Mouse (Mus musculus) midbrain, embryonic 14.5 days (tissue): Measurements from ENCODE around the gene 1700113H08Rik. TPM values are rescaled to one million over a fixed set of nuclear protein-coding genes. Genes with fewer than 3 reads are reported as not detected.

Experiments
- ATAC-seq: fragments of 200-750 bp; cut with Nextera tagmentation; 2 replicates; pipeline ENCODE4 v1.8.0; 2017; ENCODE audit warnings: moderate number of reproducible peaks, moderate library complexity; ENCODE audit not compliant: low FRiP score, low TSS enrichment
- DNase-seq: peaks from one replicate; pipeline ENCODE4 v3.0.0-alpha.2; 2015
- H3K27ac ChIP-seq: fragments of 300-500 bp; sonication (generic); replicated peaks from 2 replicates; pipeline ENCODE4 v1.5.1; 2014; ENCODE audit warnings: mild to moderate bottlenecking, low read depth, low read length, moderate library complexity
- H3K27me3 ChIP-seq: fragments of 300-500 bp; sonication (generic); 2 replicates; pipeline ENCODE4 v1.6.1; 2014; ENCODE audit warnings: low read length, control low read depth, mixed read lengths; ENCODE audit not compliant: control insufficient read depth, insufficient read depth
- H3K36me3 ChIP-seq: fragments of 300-500 bp; sonication (generic); 2 replicates; pipeline ENCODE4 v1.6.1; 2014; ENCODE audit warnings: low read length, control low read depth; ENCODE audit not compliant: control insufficient read depth, insufficient read depth
- H3K4me1 ChIP-seq: fragments of 300-500 bp; sonication (generic); 2 replicates; pipeline ENCODE4 v1.6.1; 2014; ENCODE audit warnings: mild to moderate bottlenecking, antibody characterized with exemption, low read length, control low read depth; ENCODE audit not compliant: control insufficient read depth, insufficient read depth
- H3K4me2 ChIP-seq: fragments of 300-500 bp; sonication (generic); 2 replicates; pipeline ENCODE4 v1.6.1; 2014; ENCODE audit warnings: mild to moderate bottlenecking, low read length, moderate library complexity
- H3K4me3 ChIP-seq: fragments of 300-500 bp; sonication (generic); replicated peaks from 2 replicates; pipeline ENCODE4 v1.5.1; 2014; ENCODE audit warnings: low read depth, low read length
- H3K9ac ChIP-seq: fragments of 300-500 bp; sonication (generic); replicated peaks from 2 replicates; pipeline ENCODE4 v1.6.1; 2014; ENCODE audit warnings: mild to moderate bottlenecking, low read length, moderate library complexity
- H3K9me3 ChIP-seq: fragments of 300-500 bp; sonication (generic); 2 replicates; pipeline ENCODE4 v1.6.1; 2016; ENCODE audit warnings: low read length, control low read depth, mixed read lengths; ENCODE audit not compliant: control insufficient read depth
- whole genome bisulfite sequencing: fragments of 180-500 bp; shearing (Covaris S2); extraction: QIAGEN DNeasy Blood & Tissue Kit; methylation state at CpG from one replicate; pipeline ENCODE4 v1.1.7; 2014; 5-methylcytosine and 5-hydroxymethylcytosine counted together
- polyA plus RNA-seq: library from polyadenylated mRNA; unstranded; fragments of >200 nt; fragmentation: Nextera tagmentation; extraction: Ambion mirVana; gene quantifications from 2 replicates; pipeline ENCODE4 v1.2.1, GENCODE M21; 2014

Gene 1700113H08Rik
- polyA plus RNA-seq, 1 experiment from 2014 or later: 0.37 TPM

DNA sequence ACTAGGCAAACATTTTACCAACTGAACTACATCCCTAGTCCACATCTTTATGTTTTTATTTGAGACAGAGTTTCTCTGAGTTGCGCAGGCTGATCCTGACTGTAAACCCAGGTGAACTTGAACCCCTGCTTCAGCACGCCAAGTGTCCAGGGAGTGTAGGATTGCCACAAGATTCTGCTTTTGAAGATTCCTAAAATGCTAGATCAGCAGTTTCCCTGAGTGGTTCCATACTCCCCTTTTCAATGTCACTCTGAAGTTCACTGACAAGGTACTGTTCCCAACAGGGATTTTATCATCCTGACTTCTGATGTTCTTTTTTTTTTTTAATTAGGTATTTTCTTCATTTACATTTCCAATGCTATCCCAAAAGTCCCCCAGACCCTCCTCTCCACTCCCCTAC lies 140.9 kb downstream of the 1700113H08Rik start:
- H3K36me3 ChIP-seq: no peaks in the 10 kb centered on the region
- no peaks in the 10 kb centered on the region for H3K9me3 ChIP-seq
- no peaks in the 10 kb centered on the region for H3K4me1 ChIP-seq
- 94% methylated on average over 2 of the region's 2 CpGs for WGBS
- H3K4me3 ChIP-seq: no peak overlapping the region
- no peak overlapping the region for H3K4me2 ChIP-seq
- no peak overlapping the region for H3K9ac ChIP-seq
- no peak for ATAC-seq
- H3K27me3 ChIP-seq: no peaks in the 10 kb centered on the region
- no peak overlapping the region for H3K27ac ChIP-seq
- DNase-seq: no peak

GRCm38 (mm10) chr10:87209466-87209865 lies 151.6 kb downstream of the 1700113H08Rik start:
- Histone ChIP-seq H3K4me2 (no peak overlapping the region), H3K9ac (no peak overlapping the region), H3K4me3 (no peak overlapping the region), H3K27ac (no peak overlapping the region), H3K4me1 (no peaks in the 10 kb centered on the region), H3K36me3 (no peaks in the 10 kb centered on the region), H3K27me3 (no peaks in the 10 kb centered on the region), H3K9me3 (no peaks in the 10 kb centered on the region)
- ATAC-seq: no peak
- 83% methylated on average over 1 of the region's 1 CpGs for WGBS
- DNase-seq: no peak

DNA sequence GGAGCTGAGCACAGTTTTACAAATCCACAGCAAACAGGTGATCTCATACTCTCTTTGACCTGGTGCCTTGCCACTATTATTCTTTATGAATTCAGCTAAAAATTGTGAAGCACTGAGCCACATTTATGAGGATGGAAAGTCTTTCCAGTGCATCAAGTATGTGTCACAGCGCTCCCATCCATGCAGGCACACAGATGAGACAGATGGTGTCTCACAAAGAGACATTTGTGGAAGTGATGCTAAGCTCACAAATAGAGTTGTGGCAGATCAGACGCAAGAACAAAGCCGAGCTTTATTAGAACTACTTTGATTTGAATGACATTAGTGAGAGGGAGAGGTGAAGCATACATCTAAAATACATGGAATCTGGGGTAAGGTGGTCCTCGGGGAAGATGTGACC lies 153.2 kb downstream of the 1700113H08Rik start:
- Histone ChIP-seq H3K27me3 (no peaks in the 10 kb centered on the region), H3K36me3 (no peaks in the 10 kb centered on the region), H3K4me1 (no peaks in the 10 kb centered on the region), H3K27ac (no peak overlapping the region), H3K4me2 (no peak overlapping the region), H3K9me3 (no peaks in the 10 kb centered on the region), H3K4me3 (no peak overlapping the region), H3K9ac (no peak overlapping the region)
- WGBS: 69% methylated on average over 4 of the region's 4 CpGs
- ATAC-seq (no peak), DNase-seq (no peak)

- WGBS: 91% methylated on average over 2 of the region's 2 CpGs
- Histone ChIP-seq H3K27me3 (no peaks in the 10 kb centered on the region), H3K27ac (no peak overlapping the region), H3K36me3 (no peaks in the 10 kb centered on the region), H3K4me1 (no peaks in the 10 kb centered on the region), H3K9me3 (no peaks in the 10 kb centered on the region), H3K4me2 (no peak overlapping the region), H3K9ac (no peak overlapping the region), H3K4me3 (no peak overlapping the region)
- no peak for DNase-seq
- ATAC-seq: no peak
These were observed 155.0 kb downstream of the 1700113H08Rik start for GRCm38 (mm10) chr10:87212854-87213253.

- Histone ChIP-seq H3K27ac (peak overlapping the region; percentile 49), H3K4me1 (peaks cover 10% of the 10 kb centered on the region; the same call in 1 of the 2 replicates), H3K9me3 (no peaks in the 10 kb centered on the region), H3K4me3 (peak overlapping the region; percentile 4), H3K36me3 (no peaks in the 10 kb centered on the region), H3K4me2 (peak overlapping the region; percentile 48), H3K9ac (no peak overlapping the region), H3K27me3 (no peaks in the 10 kb centered on the region)
- DNase-seq (peak; percentile 67), ATAC-seq (peak; percentile 34; the same call in 1 of the 2 replicates)
- WGBS: 9% methylated on average over 31 of the region's 31 CpGs
These were observed 172.4 kb downstream of the 1700113H08Rik start for GRCm38 (mm10) chr10:87230071-87230910.

- Histone ChIP-seq H3K4me1 (no peaks in the 10 kb centered on the region), H3K36me3 (no peaks in the 10 kb centered on the region), H3K9ac (no peak overlapping the region), H3K4me2 (no peak overlapping the region), H3K27me3 (no peaks in the 10 kb centered on the region), H3K9me3 (no peaks in the 10 kb centered on the region), H3K4me3 (no peak overlapping the region), H3K27ac (no peak overlapping the region)
- ATAC-seq (no peak), DNase-seq (no peak)
- WGBS: 46% methylated on average over 9 of the region's 9 CpGs
These were observed 181.6 kb downstream of the 1700113H08Rik start for GRCm38 (mm10) chr10:87239332-87240008.

DNA sequence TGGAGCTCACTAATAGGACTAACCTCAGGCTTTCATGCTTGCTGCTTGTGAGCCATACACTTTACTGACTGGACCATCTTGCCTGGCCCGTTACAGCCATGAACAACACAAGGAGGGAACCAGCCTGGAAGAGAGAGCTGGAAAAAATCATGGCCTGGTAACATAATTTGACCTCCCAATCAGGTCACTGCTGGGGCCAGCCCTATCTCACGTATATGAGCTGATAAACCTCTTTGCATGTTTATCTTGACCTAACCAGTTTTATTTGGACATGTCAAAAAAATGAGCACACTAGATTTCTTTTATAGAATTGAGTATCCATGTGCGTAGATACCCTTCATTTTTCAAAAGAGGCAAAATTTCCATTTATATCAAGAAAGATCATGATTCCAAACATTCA lies 213.9 kb downstream of the 1700113H08Rik start:
- Histone ChIP-seq H3K27me3 (no peaks in the 10 kb centered on the region), H3K4me2 (no peak overlapping the region), H3K27ac (no peak overlapping the region), H3K36me3 (no peaks in the 10 kb centered on the region), H3K9me3 (no peaks in the 10 kb centered on the region), H3K4me1 (no peaks in the 10 kb centered on the region), H3K9ac (no peak overlapping the region), H3K4me3 (no peak overlapping the region)
- 85% methylated on average over 3 of the region's 3 CpGs for WGBS
- DNase-seq (no peak), ATAC-seq (no peak)

DNA sequence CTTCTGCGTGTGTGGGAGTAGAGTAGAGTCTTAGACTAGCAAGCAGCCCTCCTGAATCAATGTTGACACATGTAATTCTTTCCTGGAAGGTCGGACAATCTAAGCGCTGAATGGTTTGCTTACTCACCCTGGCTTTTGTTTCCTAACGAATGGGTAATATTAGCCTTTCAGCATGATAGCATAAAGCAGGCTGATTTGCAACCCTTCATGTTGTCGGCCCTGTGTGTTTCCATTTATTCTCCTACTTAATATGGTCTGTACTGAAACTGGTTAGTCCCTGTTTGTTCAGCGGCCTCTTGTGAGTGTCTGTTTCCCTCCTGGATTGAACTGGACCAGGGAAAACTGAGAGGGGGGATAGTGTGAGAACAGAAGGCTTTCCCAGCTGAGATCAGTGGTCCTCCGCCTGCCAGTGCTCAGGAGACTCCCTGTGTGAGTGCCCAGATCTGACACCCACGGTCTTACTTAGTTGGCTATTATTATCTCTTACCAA lies 214.3 kb downstream of the 1700113H08Rik start:
- Histone ChIP-seq H3K36me3 (no peaks in the 10 kb centered on the region), H3K4me3 (no peak overlapping the region), H3K4me2 (no peak overlapping the region), H3K9me3 (no peaks in the 10 kb centered on the region), H3K27me3 (no peaks in the 10 kb centered on the region), H3K9ac (no peak overlapping the region), H3K4me1 (no peaks in the 10 kb centered on the region), H3K27ac (0 out of 2 replicates have a peak overlapping the region, but pooled peaks have one; percentile 2)
- no peak for ATAC-seq
- no peak for DNase-seq
- 64% methylated on average over 8 of the region's 8 CpGs for WGBS
